Comparison of ENCODE assay signal across 9 mouse cellular contexts in the genomic region with DNA sequence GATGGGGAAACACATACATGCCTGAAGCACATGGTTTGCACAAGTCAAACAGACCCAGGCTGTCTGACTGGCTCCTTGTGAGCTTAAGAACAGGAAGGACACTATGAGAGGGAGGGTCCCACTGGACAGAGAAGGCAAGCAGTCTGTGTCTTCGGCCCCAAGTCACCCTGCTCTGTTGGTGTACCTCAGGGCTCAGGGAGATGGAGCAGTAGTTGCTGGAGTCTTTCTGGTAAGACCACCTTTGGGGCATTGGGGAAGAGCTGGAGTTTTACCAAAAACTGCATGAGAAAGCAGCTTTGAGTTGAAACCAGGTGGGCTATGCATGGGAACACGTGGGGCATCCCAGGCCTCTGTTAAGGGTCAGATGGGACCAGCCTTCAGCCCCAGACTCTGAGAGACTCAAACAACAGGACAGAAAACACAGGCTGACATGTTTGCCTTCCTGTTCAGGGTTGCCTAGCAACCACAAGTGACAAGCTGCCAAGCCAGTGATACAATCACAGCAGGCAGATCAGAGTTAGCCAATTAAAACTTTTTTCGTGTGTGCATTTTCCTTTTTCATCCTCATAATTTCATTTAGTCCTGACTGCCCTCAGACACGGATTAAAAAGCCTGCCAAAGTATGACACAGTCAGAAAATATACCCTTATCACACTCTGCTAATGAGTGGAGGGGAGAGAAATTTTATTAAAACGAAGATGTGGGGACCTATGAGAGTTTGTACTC.
DNase-seq lines count a peak whose midpoint lies in the region; ATAC-seq and TF ChIP-seq lines count a peak whose summit lies in the region.
"Had no signal": no experiment of that assay in that cellular context is flagged by ENCODE, and none has a peak within 500 bp of the region (broad histone marks: within the 10 kb centered on the region; RNA-seq: fewer than 3 reads in every experiment).

No protein-coding gene starts in this region.

- no peak overlapping the region for H3K4me2 ChIP-seq in heart, embryonic 12.5 days

- TF ChIP-seq POLR2A in liver, adult 2 months (IDR thresholded peaks at IDR 0.05; ENCODE audit: extremely low read depth, insufficient read depth, low read length): no peak

- peak; percentile 2 for DNase-seq in liver, adult 2 months (ENCODE audit: extremely low read depth, low read depth, low spot score)
- no peak for DNase-seq in liver
- DNase-seq in embryo, embryonic 10 days (ENCODE audit: low spot score): peak; percentile 85
- DNase-seq in layer of hippocampus, adult 2 months (ENCODE audit: low spot score in 2 of 2): peak; percentile 74 to 87
- peak; percentile 51 for DNase-seq in lung, postnatal 14 days
- peak; percentile 36 to 59 for DNase-seq in right cerebral cortex, postnatal 36 days (ENCODE audit: low spot score in 2 of 2)
- no peak for DNase-seq in yolk sac, embryonic 10.5 days (ENCODE audit: low spot score)

- no peaks in the 10 kb centered on the region for H3K36me3 ChIP-seq in liver, adult 2 months (ENCODE audit: control insufficient read depth, insufficient read depth, low read length)
- no peaks in the 10 kb centered on the region for H3K36me3 ChIP-seq in heart, embryonic 12.5 days

- H3K27ac ChIP-seq in liver, adult 2 months (replicated peaks; ENCODE audit: insufficient read depth, low read depth, low read length): no peak overlapping the region
- no peak overlapping the region for H3K27ac ChIP-seq in heart, embryonic 12.5 days (ENCODE audit: poor library complexity, severe bottlenecking)
- peak overlapping the region; percentile 78 for H3K27ac ChIP-seq in layer of hippocampus, adult 2 months

- no peaks in the 10 kb centered on the region for H3K4me1 ChIP-seq in liver, adult 2 months (ENCODE audit: control insufficient read depth, insufficient read depth, low read length)
- peaks cover 11% of the 10 kb centered on the region for H3K4me1 ChIP-seq in heart, embryonic 12.5 days (replicated peaks)

- H3K4me3 ChIP-seq in liver, adult 2 months (ENCODE audit: insufficient read depth, low read depth, low read length): no peak overlapping the region
- no peak overlapping the region for H3K4me3 ChIP-seq in heart, embryonic 12.5 days
- H3K4me3 ChIP-seq in layer of hippocampus, adult 2 months: no peak overlapping the region

- H3K79me2 ChIP-seq in liver, adult 2 months (ENCODE audit: control insufficient read depth, insufficient read depth, low read length): no peaks in the 10 kb centered on the region

- 15% methylated on average over 5 of the region's 5 CpGs for WGBS in liver, adult 2 months
- 16% methylated on average over 5 of the region's 5 CpGs for WGBS in heart, embryonic 12.5 days

- H3K27me3 ChIP-seq in liver, adult 2 months (ENCODE audit: control insufficient read depth, insufficient read depth, low read length): no peaks in the 10 kb centered on the region
- H3K27me3 ChIP-seq in heart, embryonic 12.5 days (replicated peaks): no peaks in the 10 kb centered on the region
- H3K27me3 ChIP-seq: Patski had no signal

- no peak overlapping the region for H3K9ac ChIP-seq in liver, adult 2 months (ENCODE audit: low read depth, low read length)
- H3K9ac ChIP-seq in heart, embryonic 12.5 days: no peak overlapping the region

- TF ChIP-seq CTCF in liver, adult 2 months (IDR thresholded peaks at IDR 0.05; ENCODE audit: low read depth, low read length): no peak
- TF ChIP-seq CTCF in layer of hippocampus, adult 2 months (conservative IDR thresholded peaks at IDR 0.05): no peak

- H3K9me3 ChIP-seq in heart, embryonic 12.5 days (replicated peaks): no peaks in the 10 kb centered on the region

- ATAC-seq in heart, embryonic 12.5 days (ENCODE audit: insufficient number of reproducible peaks, low FRiP score): peak; percentile 63; the same call in 1 of the 2 replicates
- ATAC-seq: Patski had no signal

Comparison
In these comparisons a context has a peak if more than half of its experiments do, and no peak if none do; other contexts are left out.
1. DNase-seq: peak in liver, adult 2 months (single experiment), embryo, embryonic 10 days (single experiment), layer of hippocampus, adult 2 months (2 of 2), lung, postnatal 14 days (single experiment) and right cerebral cortex, postnatal 36 days (2 of 2); none in liver (single experiment) and yolk sac, embryonic 10.5 days (single experiment).